Mouse (Mus musculus) B cell, adult 2 months (primary cell): ENCODE measurements around the gene B2m.
A peak's percentile ranks its signal among the peaks of the same experiment; 100 is the strongest.
"Not testable (repeated sequence)": the region's sequence is repeated elsewhere in the genome, so short reads cannot be mapped to it uniquely, and the experiment has no call there.

Experiments
- DNase-seq, 2 experiments: peaks; one replicate each; pipeline ENCODE4 v3.0.0; 2022

B2m gene

GRCm38 (mm10) chr2:122147508-122148241, at the start of gene B2m:
Gene B2m, plus strand, starts transcription at chr2:122147686.
- DNase-seq: peak; percentile 96 to 97

GRCm38 (mm10) chr2:122097686-122098085, 49.8 kb upstream of the B2m start:
- not testable (repeated sequence) for DNase-seq

GRCm38 (mm10) chr2:122102070-122102469, 45.4 kb upstream of the B2m start:
- peak; percentile 65 to 72 for DNase-seq

- DNase-seq: no peak
Measured at GRCm38 (mm10) chr2:122108101-122108500, 39.4 kb upstream of the B2m start.

- DNase-seq: no peak
Measured at GRCm38 (mm10) chr2:122109714-122110113, 37.8 kb upstream of the B2m start.

DNA sequence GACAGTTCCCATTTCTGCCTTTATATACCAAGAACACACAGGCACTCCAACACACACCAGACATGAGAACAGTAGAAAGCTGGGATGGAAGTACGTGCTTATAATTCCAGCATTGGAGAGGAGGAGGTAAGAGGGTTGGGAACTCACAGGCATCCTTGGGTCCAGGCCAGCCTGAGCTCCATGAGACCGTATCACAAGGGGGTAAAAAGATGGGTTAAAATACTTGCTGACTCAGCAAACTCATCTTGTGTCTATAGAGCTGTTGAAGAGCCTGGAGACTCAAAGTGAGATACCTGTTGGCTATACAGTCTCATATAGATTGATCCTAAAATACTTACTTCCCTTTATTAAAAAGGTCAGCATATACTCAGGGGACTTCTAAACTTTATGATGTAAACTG, 30.6 kb upstream of the B2m start:
- no peak for DNase-seq

DNA sequence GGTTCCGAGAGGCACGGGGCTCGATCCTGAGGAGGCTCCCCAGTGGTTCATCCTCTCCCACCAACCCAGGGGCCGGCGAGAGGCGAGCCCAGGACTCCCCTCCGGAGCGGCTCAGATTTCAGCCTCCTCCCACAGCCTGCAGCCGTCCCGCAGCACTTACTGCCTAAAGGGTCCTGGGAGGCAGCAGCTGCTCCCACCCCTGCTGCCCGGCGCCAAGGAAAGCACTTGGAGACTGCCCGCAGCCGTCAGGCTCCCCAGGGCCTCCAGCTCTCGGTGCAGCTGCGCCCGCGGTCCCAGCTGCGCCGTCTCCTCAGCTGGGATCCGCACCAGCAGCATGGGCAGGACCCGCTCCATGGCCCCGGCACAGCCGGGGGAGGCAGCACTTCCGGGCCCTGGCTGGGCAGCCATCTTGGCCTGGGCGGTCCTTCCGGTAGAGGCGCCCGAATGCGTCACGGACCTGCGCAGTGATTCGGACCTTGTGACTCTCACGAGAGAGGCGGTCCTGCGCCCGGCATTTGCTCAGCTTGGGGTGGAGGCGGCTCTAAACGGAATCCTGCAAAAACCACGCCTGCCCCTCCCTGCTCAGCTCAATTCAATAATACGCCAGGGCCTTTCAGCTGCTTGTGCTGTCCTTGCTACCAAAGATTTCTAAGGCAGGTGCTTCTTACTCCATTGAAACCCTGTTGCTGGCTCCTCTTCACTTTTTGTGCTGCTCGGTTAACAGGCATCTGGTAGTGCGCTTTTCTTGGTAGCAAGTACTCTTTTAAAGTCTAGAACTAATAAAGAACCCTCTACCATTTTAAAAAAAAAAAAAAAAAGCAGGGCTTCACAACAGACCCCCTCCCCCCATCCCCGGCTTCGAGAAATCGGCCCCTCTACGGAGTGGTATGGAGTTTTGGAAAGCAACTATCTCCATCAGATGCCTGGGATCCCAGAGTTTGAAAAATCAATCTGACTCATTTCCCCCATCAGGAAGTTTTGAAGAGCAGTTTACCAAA, 29.2 kb upstream of the B2m start, which contains the start of gene Spg11:
Gene Spg11 (minus strand): TSS at position 426 of the 998 bp plus-strand sequence.
- peak; percentile 98 for DNase-seq

DNA sequence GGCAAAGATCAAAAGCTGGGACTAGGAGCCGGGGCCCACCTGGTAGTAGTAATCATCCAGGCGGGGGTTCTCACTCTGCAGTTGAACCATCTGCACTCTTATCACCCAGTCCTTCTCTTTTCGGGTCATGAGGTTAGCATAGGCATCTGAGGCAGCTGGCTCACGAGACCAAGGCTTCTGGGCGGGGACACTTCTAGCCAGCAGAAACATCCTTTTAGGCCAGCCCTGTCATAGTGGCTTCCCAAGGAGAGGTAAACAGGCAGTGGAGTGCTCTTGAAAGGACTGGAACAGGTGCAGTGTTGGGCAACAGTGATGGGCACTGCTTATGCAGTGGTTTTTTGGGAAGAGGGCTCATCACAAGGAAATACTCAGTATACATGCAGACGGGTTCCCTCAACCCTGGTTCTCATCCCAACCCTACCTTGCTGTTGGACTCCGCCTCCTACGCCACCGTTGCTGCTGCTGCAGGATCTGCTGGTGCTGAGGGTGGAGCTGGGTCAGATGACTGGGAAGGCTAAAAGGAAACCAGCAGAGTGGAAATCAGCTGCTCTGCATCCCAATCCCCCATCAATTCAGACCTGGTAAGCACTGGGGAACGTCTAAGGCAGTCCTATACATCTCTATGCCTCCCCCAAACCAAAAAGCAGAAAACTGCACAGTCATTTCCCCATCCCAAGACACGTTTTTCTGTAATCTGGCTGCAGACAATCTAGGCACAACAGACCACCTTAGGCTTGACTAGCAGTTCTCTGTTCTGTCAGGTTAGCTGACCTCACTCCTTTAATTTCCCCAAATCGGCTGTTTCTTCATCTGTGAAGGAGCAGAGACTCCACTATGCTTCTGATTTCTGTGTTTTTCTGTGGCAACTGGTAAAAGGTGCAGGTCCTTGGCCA, 21.6 kb upstream of the B2m start:
- DNase-seq: no peak

- no peak for DNase-seq
Measured at GRCm38 (mm10) chr2:122126765-122127347, 20.6 kb upstream of the B2m start.

DNA sequence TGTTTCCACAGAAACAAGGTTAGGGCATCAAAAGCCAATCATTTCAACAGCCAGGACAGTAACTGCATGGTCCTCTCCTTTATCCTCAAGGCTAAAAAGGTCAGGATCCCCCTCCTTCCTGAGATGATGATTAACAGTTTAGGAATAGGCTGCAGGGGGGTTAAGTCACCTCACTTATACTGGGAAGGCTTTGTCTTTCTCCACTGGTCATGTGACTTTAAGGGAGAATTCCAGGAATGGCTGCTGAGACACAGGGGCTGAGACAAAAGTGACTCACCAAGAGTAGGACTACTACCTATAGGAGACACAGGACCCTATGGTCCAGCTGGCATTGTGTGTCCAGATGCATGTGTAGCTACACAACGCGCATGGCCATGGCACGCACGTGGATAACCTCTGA, 19.9 kb upstream of the B2m start:
- DNase-seq: no peak

GRCm38 (mm10) chr2:122132078-122132477, 15.4 kb upstream of the B2m start:
- no peak for DNase-seq

DNA sequence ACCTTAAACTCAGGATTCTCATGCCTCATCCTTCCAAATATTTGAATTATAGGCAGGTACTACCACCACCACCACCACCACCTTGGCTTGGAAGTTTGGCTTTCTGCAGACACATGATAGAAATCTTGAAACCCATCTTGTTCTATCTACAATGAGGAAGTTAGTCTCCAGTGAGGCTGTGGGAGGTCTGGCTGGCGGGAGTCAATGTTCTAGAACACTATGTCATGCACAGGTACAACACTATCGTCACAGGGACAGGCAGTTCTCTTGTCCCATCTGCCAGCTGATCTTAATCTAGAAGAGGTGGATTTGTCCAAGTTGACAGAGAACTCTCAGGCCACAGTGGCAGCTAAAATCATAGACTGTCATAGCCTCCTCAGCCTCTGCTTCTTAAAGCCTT, 14.9 kb upstream of the B2m start:
- no peak for DNase-seq

DNA sequence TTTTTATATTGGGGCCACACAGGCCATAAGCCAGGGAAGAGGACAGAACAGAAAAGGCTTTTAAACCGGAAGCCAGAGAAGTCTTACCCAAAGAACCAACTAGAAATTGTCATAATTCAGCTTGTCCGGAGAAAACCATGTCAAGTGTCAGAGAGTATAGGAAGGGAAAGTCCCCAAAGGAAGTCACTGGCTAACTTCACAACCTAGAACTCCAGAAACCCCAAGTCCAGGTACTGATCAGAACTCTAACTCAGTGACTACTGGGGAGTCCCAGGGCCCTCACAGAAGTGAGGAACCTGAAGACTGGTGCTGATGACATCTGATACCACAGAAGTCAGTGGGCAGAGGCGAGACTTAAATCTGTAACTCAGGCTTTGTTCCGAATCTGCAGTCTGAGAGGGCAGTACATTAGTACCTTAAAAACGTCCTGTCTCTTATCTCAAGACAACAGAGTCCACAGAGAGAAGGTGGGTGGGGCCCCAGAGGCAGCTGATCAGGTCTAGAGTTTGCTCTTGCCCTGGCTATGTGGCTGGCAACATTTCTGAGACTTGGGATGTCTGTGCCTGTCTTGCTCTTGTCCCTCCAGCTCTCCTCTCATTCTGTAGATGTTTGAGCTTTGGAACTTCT, 9.5 kb upstream of the B2m start:
- no peak for DNase-seq

DNA sequence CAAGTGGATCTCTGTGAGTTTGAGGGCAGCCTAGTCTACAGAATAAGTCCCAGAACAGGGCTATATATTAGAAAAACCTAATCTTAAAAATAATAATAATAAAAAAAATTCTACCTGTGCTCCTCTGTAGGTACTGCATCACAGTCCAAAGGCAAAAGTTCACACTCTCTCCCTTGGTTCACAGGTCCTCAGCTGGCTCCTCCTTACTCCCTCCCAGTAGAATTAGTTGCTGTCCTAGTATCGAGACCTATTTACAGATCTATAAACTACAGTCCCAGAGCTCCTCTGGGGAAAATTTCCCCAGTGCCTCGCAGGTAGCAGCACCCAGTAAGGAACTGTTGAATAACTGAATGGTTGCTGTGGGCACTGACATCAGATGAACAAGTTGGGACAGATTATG, 6.7 kb upstream of the B2m start:
- DNase-seq: no peak

- no peak for DNase-seq
Measured at GRCm38 (mm10) chr2:122141332-122141967, 6.0 kb upstream of the B2m start.

GRCm38 (mm10) chr2:122143111-122143510, 4.4 kb upstream of the B2m start:
- DNase-seq: no peak

DNA sequence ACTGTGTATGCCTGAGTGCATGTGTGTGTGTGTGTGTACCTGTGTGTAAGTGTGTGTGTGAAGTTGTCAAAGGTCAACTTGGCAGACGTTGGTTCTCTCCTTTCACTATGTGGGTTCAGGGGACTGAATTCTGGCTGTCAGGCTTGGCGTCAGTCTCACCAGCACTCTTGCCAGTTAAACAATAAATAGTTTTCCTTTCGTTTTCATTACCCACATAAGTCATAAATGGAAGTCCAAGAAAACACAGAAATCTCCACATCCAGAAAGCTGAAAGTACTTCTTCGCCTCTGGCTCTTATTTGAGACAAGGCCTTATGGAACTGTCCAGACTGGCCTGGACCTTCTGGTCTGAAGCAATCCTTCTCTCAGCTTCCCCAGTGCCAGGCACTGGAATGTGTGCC, 1.7 kb upstream of the B2m start:
- DNase-seq: peak in 1 of 2 experiments; percentile 31

DNA sequence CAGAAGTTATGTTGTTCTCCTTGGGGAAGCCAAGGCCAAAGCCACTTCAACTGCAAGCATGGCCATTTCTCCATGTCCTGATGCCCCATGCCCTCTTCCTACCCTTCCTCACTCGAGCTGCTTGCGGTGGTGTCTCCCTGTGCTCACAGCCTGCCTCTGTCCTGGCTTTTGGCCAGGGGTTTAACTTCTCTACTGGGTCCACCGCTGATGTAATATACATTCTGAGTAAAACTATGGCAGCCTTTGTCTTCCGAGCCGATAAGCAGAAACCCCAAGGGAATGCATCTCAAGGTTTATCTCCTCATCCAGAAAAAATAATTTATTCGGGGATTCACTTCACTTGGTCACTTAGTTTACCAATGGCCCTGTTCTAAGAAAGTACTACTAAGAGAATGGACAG, 799 bp upstream of the B2m start:
- DNase-seq: peak; percentile 33 to 44

DNA sequence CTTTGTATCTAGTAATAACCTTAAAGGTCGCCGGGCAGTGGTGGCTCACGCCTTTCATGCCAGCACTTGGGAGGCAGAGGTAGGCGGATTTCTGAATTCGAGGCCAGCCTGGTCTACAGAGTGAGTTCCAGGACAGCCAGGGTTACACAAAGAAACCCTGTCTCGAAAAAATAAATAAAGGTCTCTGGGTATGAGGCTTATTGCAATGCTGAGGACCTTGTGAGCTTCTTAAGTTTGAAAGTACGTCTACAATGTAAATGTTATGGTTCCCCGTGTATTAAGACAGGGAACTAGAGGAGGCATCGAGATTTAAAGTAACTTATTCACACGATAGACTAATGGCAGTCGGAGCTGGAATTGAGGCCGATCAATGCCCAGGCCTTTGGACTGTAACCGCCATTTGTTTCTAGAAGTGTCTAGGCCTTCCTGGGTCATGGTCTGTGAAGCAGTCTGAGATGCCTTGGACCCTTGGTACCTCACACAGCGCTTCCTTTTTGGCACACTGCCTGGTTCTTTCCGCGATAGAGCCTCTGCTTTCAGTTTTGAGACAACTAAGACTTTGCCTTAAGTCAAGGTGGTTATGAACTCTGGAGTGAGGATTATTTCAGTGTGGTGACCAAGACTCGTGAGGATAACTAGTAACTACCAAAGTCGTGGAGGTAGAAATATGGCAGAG, 894 bp downstream of the B2m start:
- peak; percentile 81 to 82 for DNase-seq

DNA sequence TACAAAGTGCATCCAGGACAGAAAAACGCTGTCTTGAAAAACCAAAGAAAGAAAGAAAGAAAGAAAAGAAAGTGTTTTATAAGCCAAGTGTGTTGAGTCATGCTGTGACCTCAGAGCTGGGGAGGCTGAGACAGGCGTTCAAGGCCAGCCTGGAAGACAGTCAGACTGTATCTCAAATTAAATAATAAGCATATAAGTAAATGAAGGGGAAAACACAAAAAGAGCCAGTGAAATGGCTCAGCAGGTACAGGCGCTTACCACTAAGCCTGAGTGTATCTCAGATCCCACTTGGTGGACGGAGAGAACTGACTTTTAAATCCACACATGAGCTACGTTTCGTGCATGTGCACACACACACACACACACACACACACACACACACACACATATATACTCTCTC, 1.8 kb downstream of the B2m start:
- peak; percentile 17 to 36 for DNase-seq

DNA sequence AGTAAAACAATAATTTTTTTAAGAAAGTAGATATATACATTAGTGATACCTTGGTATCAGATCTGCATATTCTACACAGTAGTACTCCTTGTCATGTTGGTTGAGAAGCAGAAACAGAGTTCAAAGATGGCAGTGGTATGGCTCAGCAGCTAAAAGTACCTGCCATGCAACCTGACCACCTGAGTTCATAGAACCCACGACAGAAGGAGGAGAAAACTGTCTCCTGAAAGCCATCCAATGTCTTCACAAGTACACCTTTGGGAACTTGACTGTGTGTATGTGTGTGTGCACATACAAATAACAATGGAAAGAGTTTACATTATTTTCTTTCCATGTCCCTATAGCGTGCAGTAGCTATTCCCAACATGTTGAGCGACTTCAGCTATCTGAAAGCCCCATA, 2.2 kb downstream of the B2m start:
- DNase-seq: no peak
